Mouse (Mus musculus) neural tube, embryonic 13.5 days (tissue): ENCODE results near the gene Mss51. TPM values are rescaled to one million over a fixed set of nuclear protein-coding genes. Genes with fewer than 3 reads are reported as not detected.
A peak's percentile ranks its signal among the peaks of the same experiment; 100 is the strongest.

ENCODE experiments used
- ATAC-seq: fragments of 200-750 bp; cut with Nextera tagmentation; 2 replicates; pipeline ENCODE4 v1.8.0; 2017; ENCODE audit warnings: low read depth, mild to moderate bottlenecking, moderate TSS enrichment, moderate library complexity
- H3K27ac ChIP-seq: fragments of 300-500 bp; sonication (generic); replicated peaks from 2 replicates; pipeline ENCODE4 v1.5.1; 2015; ENCODE audit warnings: moderate library complexity, mild to moderate bottlenecking, inconsistent platforms
- H3K27me3 ChIP-seq: fragments of 300-500 bp; sonication (generic); 2 replicates; pipeline ENCODE4 v1.6.1; 2015; ENCODE audit warnings: mild to moderate bottlenecking, inconsistent platforms
- H3K36me3 ChIP-seq: fragments of 300-500 bp; sonication (generic); 2 replicates; pipeline ENCODE4 v1.6.1; 2015; ENCODE audit warnings: mild to moderate bottlenecking, inconsistent platforms
- H3K4me1 ChIP-seq: fragments of 300-500 bp; sonication (generic); replicated peaks from 2 replicates; pipeline ENCODE4 v1.6.1; 2015; ENCODE audit warnings: inconsistent platforms
- H3K4me2 ChIP-seq: fragments of 300-500 bp; sonication (generic); 2 replicates; pipeline ENCODE4 v1.6.1; 2015; ENCODE audit warnings: inconsistent platforms, mild to moderate bottlenecking, moderate library complexity
- H3K4me3 ChIP-seq: fragments of 300-500 bp; sonication (generic); 2 replicates; pipeline ENCODE4 v1.5.1; 2015; ENCODE audit warnings: mild to moderate bottlenecking, inconsistent platforms
- H3K9ac ChIP-seq: fragments of 300-500 bp; sonication (generic); 2 replicates; pipeline ENCODE4 v1.6.1; 2015; ENCODE audit warnings: moderate library complexity, mild to moderate bottlenecking, inconsistent platforms
- H3K9me3 ChIP-seq: fragments of 300-500 bp; sonication (generic); 2 replicates; pipeline ENCODE4 v1.6.1; 2016; ENCODE audit warnings: inconsistent platforms
- WGBS: fragments of 180-500 bp; shearing (Covaris S2); methylation state at CpG from one replicate; pipeline ENCODE4 v1.1.7; 2015; 5-methylcytosine and 5-hydroxymethylcytosine counted together
- polyA plus RNA-seq: library from polyadenylated mRNA; unstranded; fragments of >200 nt; fragmentation: Nextera tagmentation; extraction: Ambion mirVana; gene quantifications from 2 replicates; pipeline ENCODE4 v1.2.1, GENCODE M21; 2015

The Mss51 gene
- 0.74 and 0.75 TPM in 2 replicates for polyA plus RNA-seq

DNA sequence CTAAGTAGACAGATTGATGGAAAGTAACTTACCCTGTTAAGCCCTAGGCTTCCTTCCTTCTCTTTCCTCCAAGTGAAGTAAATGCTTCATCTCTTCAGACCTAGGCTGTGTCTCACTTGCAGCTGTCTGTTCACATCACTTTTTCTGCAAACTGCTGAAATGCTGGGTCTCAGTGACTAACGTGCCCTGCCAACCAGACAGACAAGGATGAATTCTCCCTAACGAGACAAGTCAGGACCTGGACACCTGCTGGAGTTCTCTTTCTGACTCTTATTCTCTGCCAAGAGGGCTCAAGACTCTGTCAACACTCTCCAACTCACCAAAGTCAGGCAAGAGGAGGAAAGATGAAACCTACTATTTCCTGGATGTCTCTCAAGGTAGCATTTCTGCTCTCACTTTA is at the start of gene Mss51:
Mss51 (minus strand) TSS at position 299 of the 400 bp plus-strand sequence.
- H3K27ac ChIP-seq: no peak within 1 kb of the TSS
- H3K9ac ChIP-seq: no peak within 1 kb of the TSS
- no peaks in the 10 kb centered on the region for H3K27me3 ChIP-seq
- ATAC-seq: no peak
- H3K4me3 ChIP-seq: no peak within 1 kb of the TSS
- whole genome bisulfite sequencing: 89% methylated on average over 2 of the region's 2 CpGs
- H3K4me1 ChIP-seq: no peaks in the 10 kb centered on the region
- peaks cover 36% of the 10 kb centered on the region for H3K36me3 ChIP-seq
- no peaks in the 10 kb centered on the region for H3K9me3 ChIP-seq
- no peak within 1 kb of the TSS for H3K4me2 ChIP-seq

DNA sequence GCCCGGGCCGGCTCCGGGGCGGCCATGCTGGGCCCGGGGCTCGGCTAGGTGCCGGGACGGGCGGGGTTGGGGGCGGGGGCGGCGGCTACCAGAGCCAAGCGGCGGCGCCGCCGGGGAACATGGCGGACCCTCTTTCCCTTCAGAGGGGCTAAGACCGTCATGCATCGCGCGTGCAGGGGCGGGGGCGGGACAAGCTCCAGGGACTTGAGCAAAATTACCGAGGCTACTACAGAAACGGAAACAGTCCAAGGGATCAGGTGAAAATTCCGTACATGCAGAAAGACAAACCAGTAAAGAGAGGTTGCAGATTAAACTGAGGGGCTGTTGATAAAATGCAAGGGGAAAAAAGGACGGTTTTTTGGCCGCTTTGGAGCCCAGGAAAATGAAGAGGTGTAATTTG is 49.7 kb upstream of the Mss51 start, which contains the start of gene Ppp3cb:
Ppp3cb (minus strand) TSS at position 159 of the 400 bp plus-strand sequence.
- ATAC-seq: peak; percentile 96
- 2% methylated on average over 29 of the region's 29 CpGs for WGBS

DNA sequence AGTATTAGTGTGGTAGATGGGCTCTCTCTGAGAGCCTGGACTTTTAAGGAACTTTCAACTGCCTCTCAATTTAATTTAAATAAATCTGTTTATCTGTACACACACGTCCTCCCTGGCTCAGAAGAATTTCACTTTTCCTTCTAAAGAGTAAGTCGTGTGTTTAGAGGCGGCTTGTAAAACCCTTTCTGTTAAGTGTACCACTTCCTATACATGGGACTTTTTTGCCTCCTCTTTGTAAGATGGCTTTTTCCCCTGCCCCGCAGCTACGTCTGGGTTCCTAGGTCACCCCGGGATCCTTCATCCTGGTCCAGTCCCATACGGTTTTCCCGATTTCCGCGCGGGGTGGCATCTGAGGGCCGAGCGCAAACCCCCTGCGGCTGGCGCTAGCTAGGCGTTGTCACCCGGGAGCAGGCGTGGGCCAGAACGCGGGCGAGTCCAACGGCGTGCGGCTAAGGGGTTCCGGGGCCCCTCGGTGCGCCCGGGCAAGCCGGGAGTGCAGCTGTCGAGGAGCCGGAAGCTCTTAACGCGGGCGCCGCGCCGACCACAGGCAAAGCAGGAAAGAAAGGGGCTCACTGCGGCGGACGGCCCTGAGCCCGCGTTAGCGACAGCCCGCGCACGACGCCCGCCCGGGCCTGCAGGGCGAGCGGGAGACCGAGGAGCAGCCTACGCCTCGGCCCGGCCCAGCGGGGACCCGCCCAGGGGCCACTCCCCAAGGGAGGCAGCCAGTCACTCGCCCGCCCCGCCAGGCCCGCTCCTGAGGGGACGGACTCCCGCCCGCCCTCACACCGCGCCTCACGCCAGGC is 49.0 kb upstream of the Mss51 start:
- Histone ChIP-seq H3K27ac (peak overlapping the region; percentile 98), H3K36me3 (peaks cover 19% of the 10 kb centered on the region), H3K4me3 (peak overlapping the region; percentile 97), H3K4me2 (peak overlapping the region; percentile 65), H3K4me1 (peaks cover 18% of the 10 kb centered on the region), H3K9me3 (no peaks in the 10 kb centered on the region), H3K27me3 (no peaks in the 10 kb centered on the region), H3K9ac (peak overlapping the region; percentile 97)
- under 1% methylated on average over 60 of the region's 67 CpGs for WGBS
- ATAC-seq: peak; percentile 95

More for the DNA sequence above, 49.7 kb upstream of the Mss51 start, which contains the start of gene Ppp3cb:
- peak within 1 kb of the TSS; percentile 98 for H3K27ac ChIP-seq
- peak within 1 kb of the TSS; percentile 97 for H3K4me3 ChIP-seq
- peak within 1 kb of the TSS; percentile 97 for H3K9ac ChIP-seq
- H3K9me3 ChIP-seq: no peaks in the 10 kb centered on the region
- H3K27me3 ChIP-seq: no peaks in the 10 kb centered on the region
- H3K36me3 ChIP-seq: peaks cover 24% of the 10 kb centered on the region
- H3K4me2 ChIP-seq: peak within 1 kb of the TSS; percentile 65
- peaks cover 18% of the 10 kb centered on the region for H3K4me1 ChIP-seq

DNA sequence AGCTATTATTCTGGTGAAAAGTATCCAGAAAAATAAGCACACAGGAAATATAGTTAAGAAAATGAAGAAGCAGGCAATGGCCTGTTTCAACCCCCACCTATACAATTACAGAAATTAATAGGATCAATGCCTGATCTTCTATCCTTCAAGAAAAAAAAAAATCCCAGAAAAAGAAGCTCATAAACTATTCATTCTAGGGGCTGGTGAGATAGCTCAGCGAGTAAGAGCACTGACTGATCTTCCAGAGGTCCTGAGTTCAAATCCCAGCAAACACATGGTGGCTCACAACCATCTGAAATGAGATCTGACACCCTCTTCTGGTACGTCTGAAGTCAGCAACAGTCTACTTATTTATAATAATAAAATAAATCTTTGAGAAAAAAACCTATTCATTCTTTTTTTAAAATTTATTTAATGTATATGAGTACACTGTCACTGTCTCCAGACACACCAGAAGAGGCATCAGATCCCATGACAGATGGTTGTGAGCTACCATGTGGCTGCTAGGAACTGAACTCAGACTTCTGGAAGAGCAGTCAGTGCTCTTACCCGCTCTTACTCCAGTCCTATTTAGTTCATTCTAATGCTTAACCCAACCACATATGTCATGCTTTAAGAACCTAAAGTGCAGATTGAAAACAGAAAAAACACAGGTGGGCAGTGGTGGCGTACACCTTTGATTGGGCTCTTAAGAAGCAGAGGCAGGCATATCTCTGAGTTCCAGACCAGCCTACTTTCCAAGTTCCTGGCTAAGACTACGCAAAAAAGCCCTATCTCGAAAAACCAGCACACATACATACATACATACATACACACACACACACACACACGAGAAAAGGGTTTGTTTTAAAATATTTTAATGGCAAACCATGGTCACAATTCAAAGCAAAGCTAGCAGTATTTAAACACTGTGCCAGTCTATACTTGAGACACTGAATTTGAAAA is 48.0 kb upstream of the Mss51 start:
- WGBS: 80% methylated on average over 7 of the region's 7 CpGs
- no peak overlapping the region for H3K27ac ChIP-seq
- peak overlapping the region; percentile 97 for H3K9ac ChIP-seq
- H3K27me3 ChIP-seq: no peaks in the 10 kb centered on the region
- peaks cover 18% of the 10 kb centered on the region for H3K4me1 ChIP-seq
- ATAC-seq: no peak
- peak overlapping the region; percentile 65 for H3K4me2 ChIP-seq
- peak overlapping the region; percentile 97 for H3K4me3 ChIP-seq
- H3K36me3 ChIP-seq: peaks cover 13% of the 10 kb centered on the region
- no peaks in the 10 kb centered on the region for H3K9me3 ChIP-seq

DNA sequence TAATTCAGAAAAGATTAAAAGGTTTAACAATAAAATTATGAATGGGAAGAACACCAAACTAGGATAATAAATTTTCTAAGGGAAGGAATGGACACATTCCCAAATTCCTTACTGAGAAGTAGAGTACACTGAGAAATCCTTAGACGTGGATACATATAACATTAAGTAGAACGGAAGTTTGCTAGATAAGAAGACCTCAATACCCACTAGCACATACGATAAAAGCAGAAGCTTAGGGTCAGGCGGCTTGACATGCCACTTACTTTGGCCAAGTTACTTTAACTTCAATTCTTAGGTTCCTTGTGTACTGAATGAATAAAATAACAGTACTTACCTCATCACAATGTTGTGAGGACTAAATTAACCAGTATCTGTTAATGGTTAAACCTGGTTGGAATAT is 32.9 kb upstream of the Mss51 start:
- no peak overlapping the region for H3K4me3 ChIP-seq
- no peak for ATAC-seq
- H3K4me1 ChIP-seq: no peaks in the 10 kb centered on the region
- no peaks in the 10 kb centered on the region for H3K27me3 ChIP-seq
- no peak overlapping the region for H3K27ac ChIP-seq
- no peak overlapping the region for H3K9ac ChIP-seq
- H3K36me3 ChIP-seq: no peaks in the 10 kb centered on the region
- H3K9me3 ChIP-seq: no peaks in the 10 kb centered on the region
- H3K4me2 ChIP-seq: no peak overlapping the region
- WGBS: 93% methylated on average over 4 of the region's 4 CpGs

DNA sequence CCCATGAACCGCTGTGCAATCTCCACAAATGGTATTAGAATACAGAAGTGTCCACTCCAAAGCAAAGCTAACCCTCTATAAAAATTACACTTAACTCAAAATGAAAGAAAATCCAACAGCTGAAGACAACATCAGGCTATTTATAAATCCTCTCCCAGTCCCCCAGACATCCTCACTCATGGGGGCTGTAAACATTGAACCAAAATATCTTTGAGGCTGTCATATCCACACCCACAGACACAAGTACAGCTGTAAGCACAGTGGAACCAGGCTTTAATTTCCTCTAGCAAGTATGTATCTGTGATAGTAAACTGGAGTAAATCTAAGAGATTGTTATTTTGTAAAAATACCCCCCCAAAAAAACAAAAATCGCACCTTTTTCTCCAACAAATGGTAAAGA is 23.5 kb upstream of the Mss51 start:
- H3K4me1 ChIP-seq: no peaks in the 10 kb centered on the region
- no peak overlapping the region for H3K9ac ChIP-seq
- no peaks in the 10 kb centered on the region for H3K27me3 ChIP-seq
- no peak overlapping the region for H3K4me3 ChIP-seq
- no peak for ATAC-seq
- no peak overlapping the region for H3K27ac ChIP-seq
- no peak overlapping the region for H3K4me2 ChIP-seq
- WGBS: 96% methylated on average over 2 of the region's 2 CpGs
- H3K9me3 ChIP-seq: no peaks in the 10 kb centered on the region
- H3K36me3 ChIP-seq: peaks cover 39% of the 10 kb centered on the region

DNA sequence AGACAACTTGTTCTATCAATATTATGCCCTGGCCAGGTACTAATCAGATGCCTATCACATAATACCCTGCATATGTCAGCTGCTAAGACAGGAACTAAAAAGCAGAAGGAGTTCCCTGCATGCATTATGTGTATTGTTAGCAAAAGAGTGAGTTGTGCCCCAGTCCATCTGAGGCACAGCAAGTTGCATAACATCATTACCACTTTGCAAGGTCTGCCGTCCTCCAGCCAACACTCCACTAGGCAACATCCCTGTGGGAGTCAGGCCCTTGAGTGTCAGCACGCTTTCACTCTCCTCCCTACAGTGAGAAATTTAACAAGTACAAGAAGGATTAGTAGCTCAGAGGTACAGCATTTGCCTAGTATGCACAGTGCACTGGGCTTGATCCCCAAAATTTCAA is 11.7 kb upstream of the Mss51 start:
- Histone ChIP-seq H3K27ac (no peak overlapping the region), H3K4me3 (no peak overlapping the region), H3K4me1 (no peaks in the 10 kb centered on the region), H3K9me3 (no peaks in the 10 kb centered on the region), H3K4me2 (no peak overlapping the region), H3K36me3 (peaks cover 12% of the 10 kb centered on the region), H3K9ac (no peak overlapping the region), H3K27me3 (no peaks in the 10 kb centered on the region)
- ATAC-seq: no peak
- 71% methylated on average over 2 of the region's 2 CpGs for WGBS

DNA sequence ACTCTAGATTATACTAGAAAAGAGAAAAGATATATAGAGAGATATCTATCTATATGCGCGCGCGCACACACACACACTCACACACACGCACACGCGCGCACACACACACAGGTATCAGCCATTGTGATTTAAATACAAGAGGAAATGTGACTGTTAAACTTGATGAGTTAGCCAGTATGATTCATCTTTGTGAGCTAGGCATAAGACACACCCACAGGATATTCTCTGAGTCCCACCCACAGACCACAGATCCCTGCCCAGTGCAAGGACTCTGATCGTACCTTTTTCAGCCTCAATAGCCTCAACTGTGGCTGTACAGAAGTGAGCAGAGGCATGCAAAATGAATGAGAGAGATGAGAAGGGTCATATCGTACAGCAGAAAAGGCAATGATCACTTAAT is 6.3 kb upstream of the Mss51 start:
- H3K9me3 ChIP-seq: no peaks in the 10 kb centered on the region
- H3K4me1 ChIP-seq: no peaks in the 10 kb centered on the region
- no peak overlapping the region for H3K4me3 ChIP-seq
- H3K4me2 ChIP-seq: no peak overlapping the region
- H3K9ac ChIP-seq: no peak overlapping the region
- peaks cover 22% of the 10 kb centered on the region for H3K36me3 ChIP-seq
- ATAC-seq: no peak
- WGBS: 96% methylated on average over 10 of the region's 10 CpGs
- no peak overlapping the region for H3K27ac ChIP-seq
- H3K27me3 ChIP-seq: no peaks in the 10 kb centered on the region

DNA sequence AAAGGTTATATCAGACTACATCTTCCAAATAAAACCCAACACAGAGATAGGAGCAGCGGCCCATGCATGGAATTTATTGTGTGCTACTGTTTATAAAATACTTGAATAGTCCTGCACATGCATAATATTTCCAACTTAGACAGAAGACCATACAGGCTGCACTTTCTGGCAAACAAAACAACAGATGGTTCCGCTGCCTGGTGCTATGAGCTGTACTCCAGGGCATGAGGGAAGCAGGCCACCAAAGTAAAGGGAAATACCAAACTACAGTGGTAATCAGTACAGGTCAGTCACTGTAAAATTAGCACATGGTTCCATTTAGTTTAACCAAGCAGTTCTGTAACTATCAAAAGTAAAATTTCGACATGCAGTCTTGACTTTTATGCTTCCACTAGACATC is 3.3 kb upstream of the Mss51 start:
- no peak overlapping the region for H3K4me2 ChIP-seq
- no peak overlapping the region for H3K9ac ChIP-seq
- no peaks in the 10 kb centered on the region for H3K4me1 ChIP-seq
- H3K9me3 ChIP-seq: no peaks in the 10 kb centered on the region
- no peak overlapping the region for H3K27ac ChIP-seq
- H3K27me3 ChIP-seq: no peaks in the 10 kb centered on the region
- peaks cover 33% of the 10 kb centered on the region for H3K36me3 ChIP-seq
- H3K4me3 ChIP-seq: no peak overlapping the region
- WGBS: 96% methylated on average over 3 of the region's 3 CpGs
- ATAC-seq: no peak

DNA sequence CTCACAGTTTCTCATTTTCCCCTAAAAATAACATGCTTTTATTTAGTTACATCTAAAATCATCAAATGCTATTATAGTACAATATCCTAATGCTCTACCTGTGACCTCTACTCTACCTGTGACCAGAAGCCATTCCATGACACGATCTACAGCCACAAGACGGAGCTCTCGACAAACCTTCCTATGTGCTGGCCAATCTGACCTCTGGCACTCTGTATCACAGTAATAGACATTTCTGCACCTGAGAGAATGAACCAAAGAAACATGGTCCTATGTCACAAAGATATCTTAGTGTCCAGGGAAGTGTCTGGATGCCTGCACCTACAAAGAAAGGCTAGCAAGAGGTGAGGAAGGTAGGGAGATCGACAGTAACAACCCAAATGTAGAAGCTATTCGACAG is 10.7 kb downstream of the Mss51 start:
- H3K9me3 ChIP-seq: no peaks in the 10 kb centered on the region
- H3K9ac ChIP-seq: no peak overlapping the region
- no peak overlapping the region for H3K4me3 ChIP-seq
- no peak overlapping the region for H3K4me2 ChIP-seq
- peaks cover 37% of the 10 kb centered on the region for H3K36me3 ChIP-seq
- H3K27ac ChIP-seq: no peak overlapping the region
- WGBS: 96% methylated on average over 5 of the region's 5 CpGs
- H3K4me1 ChIP-seq: no peaks in the 10 kb centered on the region
- H3K27me3 ChIP-seq: no peaks in the 10 kb centered on the region
- ATAC-seq: no peak

DNA sequence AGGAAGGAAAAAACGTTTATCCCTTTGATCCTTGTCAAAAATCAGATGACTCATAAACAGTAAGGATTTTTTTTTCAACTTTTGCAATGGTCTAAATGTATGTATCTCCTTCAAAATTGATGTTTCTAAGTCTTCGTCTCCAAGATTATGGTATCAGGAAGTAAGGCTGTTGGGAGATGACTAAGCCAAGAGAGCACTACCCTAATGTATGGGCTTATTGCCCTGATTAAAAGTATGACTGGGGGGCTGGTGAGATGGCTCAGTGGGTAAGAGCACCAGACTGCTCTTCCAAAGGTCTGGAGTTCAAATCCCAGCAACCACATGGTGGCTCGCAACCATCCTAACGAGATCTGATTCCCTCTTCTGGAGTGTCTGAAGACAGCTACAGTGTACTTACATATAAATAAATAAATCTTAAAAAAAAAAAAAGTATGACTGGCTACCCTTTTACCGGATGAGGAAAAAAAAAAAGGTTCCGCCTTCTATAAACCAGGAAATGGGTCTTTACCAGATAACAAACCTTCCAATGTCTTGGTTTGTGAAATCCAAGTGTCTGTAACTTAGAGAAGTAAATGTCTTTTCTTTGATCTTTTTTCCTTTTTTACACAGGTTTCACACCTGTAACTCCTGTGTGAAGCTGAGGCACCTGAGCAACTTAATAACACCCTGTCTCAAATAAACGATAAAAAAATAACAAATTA is 14.5 kb downstream of the Mss51 start:
- Histone ChIP-seq H3K27me3 (peaks cover 11% of the 10 kb centered on the region; the same call in 1 of the 2 replicates), H3K27ac (no peak overlapping the region), H3K4me2 (no peak overlapping the region), H3K4me3 (no peak overlapping the region), H3K4me1 (0 out of 2 replicates have a peak, but pooled peaks cover 3% of the 10 kb centered on the region), H3K9me3 (no peaks in the 10 kb centered on the region), H3K36me3 (peaks cover 28% of the 10 kb centered on the region), H3K9ac (no peak overlapping the region)
- ATAC-seq: no peak
- 89% methylated on average over 7 of the region's 7 CpGs for WGBS
